Mouse (Mus musculus) stomach, embryonic 16.5 days (tissue): ENCODE measurements around the gene Hsd17b1. TPM values are rescaled to one million over a fixed set of nuclear protein-coding genes. Genes with fewer than 3 reads are reported as not detected.

Experiments
- ATAC-seq: fragments of 200-750 bp; cut with Nextera tagmentation; 2 replicates; pipeline ENCODE4 v1.8.0; 2017; ENCODE audit warnings: moderate number of reproducible peaks, moderate TSS enrichment; ENCODE audit not compliant: insufficient read depth, low FRiP score
- H3K27ac ChIP-seq: fragments of 300-500 bp; sonication (generic); 2 replicates; pipeline ENCODE4 v1.5.1; 2014; ENCODE audit warnings: low read length
- H3K27me3 ChIP-seq: fragments of 300-500 bp; sonication (generic); 2 replicates; pipeline ENCODE4 v1.6.1; 2014; ENCODE audit warnings: low read length, control low read depth, mixed read lengths; ENCODE audit not compliant: control insufficient read depth, insufficient read depth
- H3K36me3 ChIP-seq: fragments of 300-500 bp; sonication (generic); 2 replicates; pipeline ENCODE4 v1.6.1; 2014; ENCODE audit warnings: low read length; ENCODE audit not compliant: control insufficient read depth, insufficient read depth
- H3K4me1 ChIP-seq: fragments of 300-500 bp; sonication (generic); 2 replicates; pipeline ENCODE4 v1.6.1; 2014; ENCODE audit warnings: low read length, control low read depth, mixed read lengths; ENCODE audit not compliant: control insufficient read depth, insufficient read depth
- H3K4me2 ChIP-seq: fragments of 300-500 bp; sonication (generic); 2 replicates; pipeline ENCODE4 v1.6.1; 2014; ENCODE audit warnings: low read depth, low read length, mixed read lengths
- H3K4me3 ChIP-seq: fragments of 300-500 bp; sonication (generic); replicated peaks from 2 replicates; pipeline ENCODE4 v1.5.1; 2014; ENCODE audit warnings: mild to moderate bottlenecking, low read length
- H3K9ac ChIP-seq: fragments of 300-500 bp; sonication (generic); 2 replicates; pipeline ENCODE4 v1.6.1; 2014; ENCODE audit warnings: low read length
- H3K9me3 ChIP-seq: fragments of 300-500 bp; sonication (generic); replicated peaks from 2 replicates; pipeline ENCODE4 v1.6.1; 2016; ENCODE audit warnings: low read length, control low read depth; ENCODE audit not compliant: control insufficient read depth
- WGBS: fragments of 180-500 bp; shearing (Covaris S2); extraction: QIAGEN DNeasy Blood & Tissue Kit; methylation state at CpG from one replicate; pipeline ENCODE4 v1.1.7; 2014; 5-methylcytosine and 5-hydroxymethylcytosine counted together
- polyA plus RNA-seq: library from polyadenylated mRNA; unstranded; fragments of >200 nt; fragmentation: Nextera tagmentation; extraction: Ambion mirVana; gene quantifications from 2 replicates; pipeline ENCODE4 v1.2.1, GENCODE M21; 2015

Gene Hsd17b1
- polyA plus RNA-seq, 1 experiment from 2014 or later: 0.30 TPM

DNA sequence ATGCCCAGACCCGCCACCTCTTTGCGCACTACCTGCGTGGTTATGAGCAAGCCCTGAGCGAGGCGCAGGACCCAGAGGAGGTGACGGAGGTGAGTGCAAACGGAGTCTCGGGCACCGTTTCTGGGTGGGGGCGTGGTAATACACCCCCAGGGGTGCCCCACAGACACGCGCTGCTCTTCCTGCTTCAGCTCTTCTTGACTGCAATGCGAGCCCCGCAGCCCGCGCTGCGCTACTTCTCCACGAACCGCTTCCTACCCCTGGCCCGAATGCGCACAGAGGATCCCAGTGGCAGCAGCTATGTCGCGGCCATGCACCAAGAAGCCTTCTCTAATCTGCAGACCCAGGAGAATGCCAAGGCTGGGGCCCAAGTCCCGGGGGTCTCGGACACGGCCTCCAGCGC is 1.5 kb downstream of the Hsd17b1 start:
- WGBS: 5% methylated on average over 27 of the region's 27 CpGs
- peak overlapping the region; percentile 21 for H3K4me2 ChIP-seq
- 0 out of 2 replicates have a peak overlapping the region, but pooled peaks have one; percentile 14 for H3K4me3 ChIP-seq
- no peak overlapping the region for H3K27ac ChIP-seq
- peaks cover 22% of the 10 kb centered on the region for H3K4me1 ChIP-seq
- H3K9me3 ChIP-seq: no peaks in the 10 kb centered on the region
- H3K36me3 ChIP-seq: no peaks in the 10 kb centered on the region
- 0 out of 2 replicates have a peak overlapping the region, but pooled peaks have one; percentile 8 for H3K9ac ChIP-seq
- no peak for ATAC-seq
- peaks cover 33% of the 10 kb centered on the region for H3K27me3 ChIP-seq

DNA sequence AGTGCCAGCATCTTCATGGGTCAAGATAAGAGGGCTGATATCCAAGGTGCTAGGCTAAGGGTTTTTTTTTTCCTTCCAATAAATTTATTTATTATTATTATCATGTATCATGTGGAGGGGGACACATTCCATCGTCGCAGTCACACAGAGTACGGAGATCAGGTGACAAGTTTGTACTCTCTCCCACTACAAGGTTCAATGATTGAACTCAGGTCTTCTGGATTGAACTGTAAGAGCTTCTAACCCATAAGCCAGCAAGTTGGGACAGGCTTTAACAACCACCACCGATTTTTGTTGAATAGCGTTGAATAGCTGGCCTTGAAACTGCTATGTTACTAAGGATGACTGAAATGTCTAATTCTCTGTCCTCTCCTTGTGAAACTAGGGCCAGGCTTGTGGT is 2.2 kb downstream of the Hsd17b1 start:
- WGBS: 60% methylated on average over 5 of the region's 5 CpGs
- no peak overlapping the region for H3K27ac ChIP-seq
- H3K4me1 ChIP-seq: peaks cover 22% of the 10 kb centered on the region
- no peak overlapping the region for H3K4me2 ChIP-seq
- no peak overlapping the region for H3K4me3 ChIP-seq
- H3K9me3 ChIP-seq: no peaks in the 10 kb centered on the region
- no peak overlapping the region for H3K9ac ChIP-seq
- H3K27me3 ChIP-seq: peaks cover 33% of the 10 kb centered on the region
- H3K36me3 ChIP-seq: no peaks in the 10 kb centered on the region
- ATAC-seq: no peak

DNA sequence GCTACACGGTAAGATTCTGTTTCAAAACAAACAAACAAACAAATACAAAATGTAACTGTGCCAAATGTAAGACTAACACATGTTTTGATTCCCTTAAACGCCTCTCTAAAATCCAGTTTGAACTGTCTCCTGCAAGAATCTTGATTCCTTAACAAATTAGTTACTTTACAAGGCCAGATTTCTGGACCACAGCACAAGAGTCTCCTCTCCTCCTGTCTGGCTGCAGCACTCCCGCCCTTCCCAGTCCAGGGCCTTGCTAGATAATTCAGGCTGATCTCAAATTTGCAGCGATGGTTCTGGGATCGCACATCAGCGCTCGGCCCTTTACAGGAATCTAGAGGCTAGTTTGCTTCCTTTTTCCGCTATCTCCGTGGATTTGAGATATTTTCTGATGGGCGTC is 3.4 kb downstream of the Hsd17b1 start:
- Histone ChIP-seq H3K4me1 (peaks cover 31% of the 10 kb centered on the region), H3K9ac (peak overlapping the region; percentile 94), H3K4me3 (peak overlapping the region; percentile 87), H3K9me3 (no peaks in the 10 kb centered on the region), H3K27ac (peak overlapping the region; percentile 94), H3K27me3 (peaks cover 33% of the 10 kb centered on the region), H3K36me3 (no peaks in the 10 kb centered on the region), H3K4me2 (peak overlapping the region; percentile 98)
- WGBS: 4% methylated on average over 10 of the region's 10 CpGs
- no peak for ATAC-seq

DNA sequence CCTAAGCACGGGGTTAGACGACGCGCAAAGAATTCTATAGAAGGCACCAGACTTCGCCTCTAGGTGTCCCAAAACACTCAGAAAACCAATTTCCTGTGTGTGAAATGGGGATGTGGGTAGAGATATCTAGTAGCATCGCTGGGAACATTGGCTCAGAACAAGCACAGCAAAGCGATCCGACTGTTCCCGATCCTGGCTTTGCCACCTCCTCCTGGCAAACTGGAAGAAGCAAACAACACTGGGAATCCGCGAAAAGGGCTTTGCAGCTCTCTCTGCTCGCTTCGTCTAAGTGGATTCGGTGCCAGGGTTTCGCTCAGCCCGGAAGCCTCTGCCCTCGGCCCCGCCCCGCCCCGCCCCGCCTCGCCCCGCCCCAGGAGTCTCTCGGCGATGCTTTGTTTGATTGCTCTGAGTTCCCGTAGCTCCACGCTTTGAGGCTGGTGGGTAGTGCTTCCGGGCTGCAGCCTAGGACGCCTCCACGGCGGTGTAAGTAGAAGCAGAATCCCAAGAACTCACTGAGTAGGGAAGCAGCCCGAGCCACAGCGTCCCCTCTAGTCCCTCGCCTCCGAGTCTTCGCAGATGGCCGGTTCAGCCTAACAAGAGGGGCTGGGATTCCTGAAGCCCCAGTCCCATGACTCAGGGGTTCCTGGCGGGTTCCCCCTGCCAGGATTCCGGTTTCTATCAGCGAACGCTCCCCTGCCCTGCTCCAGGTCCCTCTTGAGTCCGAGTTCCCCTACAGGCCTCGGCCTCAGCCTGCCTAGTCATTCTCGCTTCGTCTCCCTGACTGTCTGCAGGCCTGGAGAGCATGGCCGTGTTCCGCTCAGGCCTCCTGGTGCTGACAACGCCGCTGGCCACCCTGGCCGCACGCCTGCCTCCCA is 4.2 kb downstream of the Hsd17b1 start, which contains the start of gene Coasy:
Gene Coasy, plus strand, starts transcription at position 358 of the 875 bp plus-strand sequence.
- Histone ChIP-seq H3K4me1 (peaks cover 33% of the 10 kb centered on the region), H3K36me3 (no peaks in the 10 kb centered on the region), H3K9ac (peak within 1 kb of the TSS; percentile 94), H3K9me3 (no peaks in the 10 kb centered on the region), H3K4me2 (peak within 1 kb of the TSS; percentile 98), H3K4me3 (peak within 1 kb of the TSS; percentile 87), H3K27ac (peak within 1 kb of the TSS; percentile 94), H3K27me3 (peaks cover 31% of the 10 kb centered on the region)
- WGBS: under 1% methylated on average over 51 of the region's 51 CpGs
- peak; percentile 92 for ATAC-seq

DNA sequence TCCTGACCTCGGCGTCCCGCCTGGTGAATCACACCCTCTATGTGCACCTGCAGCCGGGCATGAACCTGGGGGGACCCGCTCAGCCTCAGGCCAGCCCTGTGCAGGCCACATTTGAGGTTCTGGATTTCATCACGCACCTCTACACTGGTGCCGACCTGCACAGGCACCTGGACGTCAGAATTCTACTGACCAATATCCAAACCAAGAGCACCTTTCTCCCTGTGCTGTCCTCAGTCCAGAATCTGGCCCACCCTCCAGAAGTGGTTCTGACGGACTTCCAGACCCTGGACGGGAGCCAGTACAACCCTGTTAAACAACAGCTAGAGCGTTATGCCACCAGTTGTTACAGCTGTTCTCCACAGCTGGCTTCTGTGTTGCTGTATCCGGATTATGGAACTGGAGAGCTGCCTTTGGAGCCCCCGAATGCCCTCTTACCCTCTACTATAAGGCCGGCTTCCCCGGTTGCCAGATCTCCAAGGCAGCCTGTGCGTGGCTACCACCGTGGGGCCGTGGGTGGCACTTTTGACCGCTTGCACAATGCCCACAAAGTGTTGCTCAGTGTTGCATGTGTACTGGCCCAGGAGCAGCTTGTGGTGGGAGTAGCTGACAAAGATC is 5.0 kb downstream of the Hsd17b1 start:
- H3K27ac ChIP-seq: peak overlapping the region; percentile 94
- 0 out of 2 replicates have a peak, but pooled peaks have one; percentile 1 for ATAC-seq
- no peaks in the 10 kb centered on the region for H3K9me3 ChIP-seq
- H3K4me3 ChIP-seq: peak overlapping the region; percentile 87
- H3K4me1 ChIP-seq: peaks cover 40% of the 10 kb centered on the region
- no peaks in the 10 kb centered on the region for H3K36me3 ChIP-seq
- peaks cover 28% of the 10 kb centered on the region for H3K27me3 ChIP-seq
- WGBS: 26% methylated on average over 19 of the region's 19 CpGs
- peak overlapping the region; percentile 94 for H3K9ac ChIP-seq
- H3K4me2 ChIP-seq: peak overlapping the region; percentile 98

DNA sequence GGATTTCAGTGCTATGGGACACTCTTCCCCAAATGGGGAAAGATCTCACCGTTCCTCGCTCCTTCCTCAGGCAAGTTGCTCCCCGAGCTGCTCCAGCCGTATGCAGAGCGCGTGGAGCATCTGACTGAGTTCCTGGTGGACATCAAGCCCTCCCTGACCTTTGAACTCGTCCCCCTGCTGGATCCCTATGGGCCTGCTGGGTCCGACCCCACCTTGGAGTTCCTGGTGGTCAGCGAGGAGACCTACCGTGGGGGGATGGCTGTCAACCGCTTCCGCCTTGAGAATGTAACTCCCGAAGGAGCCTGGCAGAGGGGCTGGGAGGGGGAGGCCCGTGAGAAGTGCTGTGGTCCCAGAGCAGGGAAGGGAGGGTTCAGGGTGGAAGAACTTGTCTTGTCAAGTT is 6.0 kb downstream of the Hsd17b1 start:
- H3K4me3 ChIP-seq: no peak overlapping the region
- peaks cover 41% of the 10 kb centered on the region for H3K4me1 ChIP-seq
- H3K36me3 ChIP-seq: no peaks in the 10 kb centered on the region
- no peak overlapping the region for H3K4me2 ChIP-seq
- H3K27me3 ChIP-seq: peaks cover 17% of the 10 kb centered on the region
- H3K9me3 ChIP-seq: no peaks in the 10 kb centered on the region
- H3K9ac ChIP-seq: no peak overlapping the region
- ATAC-seq: no peak
- H3K27ac ChIP-seq: no peak overlapping the region
- 87% methylated on average over 14 of the region's 14 CpGs for WGBS

DNA sequence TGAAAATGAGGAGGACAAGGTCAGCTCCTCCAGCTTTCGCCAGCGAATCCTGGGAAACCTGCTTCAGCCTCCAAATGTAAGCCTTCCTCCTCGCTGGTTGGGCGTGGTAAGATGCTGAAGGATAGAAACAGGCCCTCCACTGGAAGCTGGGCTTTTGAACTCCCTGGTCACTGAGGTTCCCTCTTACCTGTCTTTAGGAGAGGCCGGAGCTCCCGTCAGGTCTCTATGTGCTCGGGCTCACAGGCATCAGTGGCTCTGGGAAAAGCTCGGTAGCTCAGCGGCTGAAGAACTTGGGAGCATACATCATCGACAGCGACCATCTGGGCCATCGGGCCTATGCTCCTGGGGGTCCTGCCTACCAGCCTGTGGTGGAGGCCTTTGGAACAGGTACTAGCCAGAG is 6.6 kb downstream of the Hsd17b1 start:
- ATAC-seq: no peak
- Histone ChIP-seq H3K36me3 (no peaks in the 10 kb centered on the region), H3K9me3 (no peaks in the 10 kb centered on the region), H3K4me3 (no peak overlapping the region), H3K9ac (0 out of 2 replicates have a peak overlapping the region, but pooled peaks have one; percentile 12), H3K27ac (no peak overlapping the region), H3K27me3 (peaks cover 11% of the 10 kb centered on the region; the same call in 1 of the 2 replicates), H3K4me1 (peaks cover 36% of the 10 kb centered on the region), H3K4me2 (no peak overlapping the region)
- WGBS: 92% methylated on average over 12 of the region's 12 CpGs

DNA sequence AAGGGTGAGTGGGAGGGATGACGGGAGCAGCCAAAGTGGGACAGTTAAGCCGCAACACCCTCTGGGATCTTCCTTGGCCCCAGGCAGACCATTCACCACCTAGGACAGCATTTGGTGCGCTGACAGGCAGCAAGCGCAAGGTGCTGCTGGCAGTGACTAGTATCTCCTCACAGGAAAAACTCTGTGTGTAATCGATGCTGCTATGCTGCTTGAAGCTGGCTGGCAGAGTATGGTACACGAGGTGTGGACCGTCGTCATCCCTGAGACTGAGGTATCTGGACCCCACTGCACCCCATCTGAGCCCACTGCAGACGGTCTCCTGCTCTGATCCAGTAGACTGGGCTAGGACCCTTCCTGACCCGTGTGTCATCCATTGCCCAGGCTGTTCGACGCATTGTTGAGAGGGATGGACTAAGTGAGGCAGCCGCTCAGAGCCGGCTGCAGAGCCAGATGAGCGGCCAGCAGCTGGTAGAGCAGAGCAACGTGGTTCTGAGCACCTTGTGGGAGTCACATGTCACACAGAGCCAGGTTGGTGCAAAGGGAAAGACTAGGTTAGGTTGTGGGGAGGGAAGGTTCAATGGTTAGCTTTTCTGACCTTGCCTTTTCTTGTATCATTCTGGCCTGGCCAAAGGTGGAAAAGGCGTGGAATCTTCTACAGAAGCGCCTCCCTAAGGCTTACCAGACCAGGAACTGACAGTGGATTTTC is 7.6 kb downstream of the Hsd17b1 start:
- WGBS: 91% methylated on average over 18 of the region's 18 CpGs
- 0 out of 2 replicates have a peak, but pooled peaks cover 2% of the 10 kb centered on the region for H3K27me3 ChIP-seq
- peak overlapping the region; percentile 81; the same call in 1 of the 2 replicates for H3K4me2 ChIP-seq
- H3K27ac ChIP-seq: peak overlapping the region; percentile 90; the same call in 1 of the 2 replicates
- peaks cover 4% of the 10 kb centered on the region; the same call in 1 of the 2 replicates for H3K36me3 ChIP-seq
- no peak overlapping the region for H3K4me3 ChIP-seq
- peak overlapping the region; percentile 64; the same call in 1 of the 2 replicates for H3K9ac ChIP-seq
- ATAC-seq: no peak
- H3K4me1 ChIP-seq: peaks cover 34% of the 10 kb centered on the region
- no peaks in the 10 kb centered on the region for H3K9me3 ChIP-seq
